Mouse (Mus musculus) thymus, postnatal 14 days (tissue): Measurements from ENCODE around the gene Gm12845.
"Not testable (repeated sequence)": the region's sequence is repeated elsewhere in the genome, so short reads cannot be mapped to it uniquely, and the experiment has no call there.

Source experiments
- DNase-seq: peaks from one replicate; pipeline ENCODE4 v3.0.0; 2021

Gene Gm12845

GRCm38 (mm10) chr4:117724112-117724511 is at the start of gene Gm12845:
Gene Gm12845 (plus strand): TSS chr4:117724412.
- DNase-seq = no peak

- DNase-seq = peak; percentile 69
Measured at GRCm38 (mm10) chr4:117676903-117677302, 47.3 kb upstream of the Gm12845 start.

GRCm38 (mm10) chr4:117680963-117681362 is 43.2 kb upstream of the Gm12845 start:
- DNase-seq = no peak

DNA sequence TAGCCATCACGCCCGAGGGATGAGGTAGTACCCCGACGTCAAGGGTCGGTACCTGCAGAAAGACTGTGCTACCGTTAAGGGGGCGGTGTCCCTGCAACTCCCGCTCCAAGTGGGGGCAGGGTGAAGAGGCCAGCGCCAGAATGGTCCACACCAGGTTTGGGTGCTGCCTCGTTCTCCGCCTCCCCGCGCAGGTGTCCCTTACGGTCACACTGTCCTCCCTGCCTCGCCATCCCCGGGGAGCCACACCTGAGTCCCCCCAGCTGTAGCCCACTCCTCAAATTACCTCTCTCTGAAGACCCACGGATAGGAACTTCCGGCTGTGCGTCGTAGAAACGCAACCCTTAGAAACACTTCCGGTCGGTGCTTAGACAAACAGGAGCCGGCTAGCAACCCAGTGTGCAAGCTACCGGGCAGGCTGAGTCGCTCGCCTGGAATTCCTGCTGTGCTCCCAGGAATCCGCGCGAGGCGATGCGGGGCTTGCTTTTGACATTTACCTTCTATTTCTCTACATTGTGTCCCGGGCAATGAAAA is 42.2 kb upstream of the Gm12845 start, which contains the start of gene Dmap1:
Gene Dmap1 (minus strand): TSS at position 343 of the 531 bp plus-strand sequence.
- DNase-seq = peak; percentile 79

DNA sequence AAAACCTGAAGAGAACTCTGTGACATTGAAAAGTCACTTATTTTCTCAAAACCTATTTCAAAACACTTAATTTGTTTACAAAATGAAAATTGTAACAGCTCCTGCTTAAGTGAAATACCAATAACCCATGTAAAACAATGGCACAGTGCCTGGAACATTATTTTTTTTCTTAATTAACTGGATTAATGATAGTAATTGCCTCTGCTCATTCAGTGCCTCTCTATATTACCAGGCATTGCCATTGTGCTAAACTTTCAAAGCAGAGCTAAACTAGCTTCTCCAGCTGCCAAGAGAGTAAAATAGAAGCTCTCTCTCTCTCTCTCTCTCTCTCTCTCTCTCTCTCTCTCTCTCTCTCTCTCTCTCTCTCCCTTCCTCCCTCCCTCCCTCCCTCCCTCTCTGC is 41.7 kb upstream of the Gm12845 start:
- DNase-seq = no peak

DNA sequence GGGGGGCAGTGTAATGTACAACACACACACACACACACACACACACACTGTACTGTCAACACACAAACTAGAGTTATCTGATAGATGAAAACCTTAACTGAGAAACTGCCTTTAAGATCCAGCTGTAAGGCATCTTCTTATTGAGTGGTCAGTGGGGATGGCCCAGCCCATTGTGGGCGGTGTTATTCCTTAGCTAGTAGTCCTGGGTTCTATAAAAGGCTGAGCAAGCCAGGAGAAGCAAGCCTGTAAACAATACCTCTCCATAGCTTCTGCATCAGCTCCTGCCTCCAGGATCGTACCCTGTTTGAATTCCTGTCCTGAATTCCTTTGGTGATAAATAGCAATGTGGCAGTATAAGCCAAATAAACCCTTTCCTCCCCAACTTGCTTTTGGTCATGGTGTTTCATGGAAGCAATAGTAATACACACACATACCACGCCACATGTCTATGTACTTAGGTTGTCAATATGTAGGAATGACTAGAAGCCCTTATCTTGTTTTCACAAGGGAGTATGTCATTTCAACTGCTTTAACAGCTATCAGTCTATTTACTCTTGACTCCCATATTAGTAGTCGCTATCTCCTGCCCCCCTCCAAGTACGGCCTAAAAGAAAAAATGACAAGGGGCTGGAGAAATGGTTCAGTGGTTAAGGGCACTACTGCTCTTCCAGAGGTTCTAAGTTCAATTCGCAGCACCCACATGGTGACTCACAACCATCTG is 41.0 kb upstream of the Gm12845 start:
- DNase-seq = no peak

- no peak for DNase-seq
Measured at GRCm38 (mm10) chr4:117686354-117686753, 37.9 kb upstream of the Gm12845 start.

GRCm38 (mm10) chr4:117705361-117705760 is 18.9 kb upstream of the Gm12845 start:
- peak; percentile 37 for DNase-seq

GRCm38 (mm10) chr4:117708780-117709550 is 15.2 kb upstream of the Gm12845 start:
- DNase-seq = no peak

- DNase-seq = no peak
Measured at GRCm38 (mm10) chr4:117712314-117712713, 11.9 kb upstream of the Gm12845 start.

DNA sequence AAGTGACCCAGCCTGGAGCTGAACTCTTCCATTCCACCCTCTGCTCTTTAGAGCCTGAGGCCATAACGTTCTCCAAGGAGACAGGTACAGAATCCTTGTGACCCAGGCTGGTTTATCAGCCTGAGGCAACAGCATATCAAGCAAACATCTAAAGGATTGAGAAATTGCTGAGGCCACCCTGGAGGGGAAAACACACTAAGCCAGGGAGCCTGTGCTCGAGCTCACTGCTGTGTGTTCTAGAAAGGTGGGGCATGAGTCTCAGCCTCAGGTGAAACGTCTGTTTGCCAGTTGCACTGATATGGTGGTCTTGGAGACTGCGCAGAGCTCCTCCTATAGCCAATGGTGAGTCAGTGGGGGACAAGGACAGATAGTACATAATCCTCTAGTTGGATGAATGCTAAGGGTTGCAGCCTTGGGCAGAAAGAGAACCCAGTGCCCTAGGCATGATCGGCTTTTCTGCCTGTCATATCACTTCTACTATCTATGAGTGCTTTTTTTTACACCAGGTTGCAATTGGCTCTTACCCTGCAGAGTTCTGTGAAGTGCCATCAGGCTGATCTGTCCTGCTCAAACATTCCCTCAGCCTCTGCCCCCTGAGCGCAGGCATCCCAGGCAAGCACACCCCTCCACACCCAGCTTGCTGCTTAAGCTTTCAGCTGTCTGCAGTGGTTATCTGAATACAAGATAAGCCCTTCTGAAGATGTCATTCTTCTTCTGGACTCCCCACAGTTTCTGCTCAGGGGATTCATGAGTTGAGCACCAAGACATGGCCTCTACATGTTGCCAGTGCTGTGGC is 10.7 kb upstream of the Gm12845 start:
- no peak for DNase-seq

DNA sequence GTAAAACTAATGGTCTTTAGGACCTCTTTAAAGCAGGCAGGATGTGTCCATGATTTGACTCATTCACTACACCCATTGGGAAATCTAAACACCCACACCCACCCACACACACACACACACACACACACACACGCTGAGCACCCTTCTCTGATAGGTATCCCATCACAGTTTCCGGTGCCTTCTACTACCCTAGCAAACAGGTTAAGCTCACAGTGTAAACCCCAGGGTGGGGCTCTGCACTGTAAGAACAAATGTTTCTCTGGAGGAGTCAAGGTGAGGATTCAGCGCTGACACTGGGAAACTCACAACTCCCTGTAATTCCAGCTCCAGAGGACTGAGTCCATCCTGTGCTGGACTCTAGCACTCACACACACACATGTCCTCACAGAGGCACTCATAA is 7.7 kb downstream of the Gm12845 start:
- DNase-seq = no peak

GRCm38 (mm10) chr4:117737559-117737958 is 13.3 kb downstream of the Gm12845 start:
- DNase-seq = peak; percentile 4

DNA sequence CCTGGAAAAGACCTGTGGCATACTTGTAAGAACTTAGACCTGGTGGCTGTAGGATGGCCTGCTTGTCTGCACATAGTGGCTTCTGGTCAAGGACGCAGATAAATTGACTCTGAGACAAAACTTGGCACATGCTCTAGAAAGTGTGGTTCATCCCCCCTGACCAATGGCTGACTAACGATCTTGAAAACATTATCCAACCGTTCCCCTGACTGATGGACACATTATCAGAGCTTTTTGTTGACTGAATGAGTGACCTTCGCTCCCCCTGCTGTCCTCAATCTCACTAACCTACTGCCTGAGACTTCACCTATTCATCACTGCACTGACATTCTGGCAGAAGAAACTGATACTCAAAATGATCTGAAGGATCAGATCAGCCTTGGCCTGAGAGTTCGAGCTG is 28.3 kb downstream of the Gm12845 start:
- not testable (repeated sequence) for DNase-seq

GRCm38 (mm10) chr4:117760151-117760550 is 35.9 kb downstream of the Gm12845 start:
- no peak for DNase-seq

- DNase-seq = no peak
Measured at GRCm38 (mm10) chr4:117765416-117765815, 41.2 kb downstream of the Gm12845 start, which contains the start of gene Klf17. Gene Klf17 (minus strand): TSS chr4:117765648.

GRCm38 (mm10) chr4:117770935-117771334 is 46.7 kb downstream of the Gm12845 start:
- DNase-seq = peak; percentile 60

GRCm38 (mm10) chr4:117772960-117773359 is 48.7 kb downstream of the Gm12845 start:
- DNase-seq = no peak
